In the genomic region with DNA sequence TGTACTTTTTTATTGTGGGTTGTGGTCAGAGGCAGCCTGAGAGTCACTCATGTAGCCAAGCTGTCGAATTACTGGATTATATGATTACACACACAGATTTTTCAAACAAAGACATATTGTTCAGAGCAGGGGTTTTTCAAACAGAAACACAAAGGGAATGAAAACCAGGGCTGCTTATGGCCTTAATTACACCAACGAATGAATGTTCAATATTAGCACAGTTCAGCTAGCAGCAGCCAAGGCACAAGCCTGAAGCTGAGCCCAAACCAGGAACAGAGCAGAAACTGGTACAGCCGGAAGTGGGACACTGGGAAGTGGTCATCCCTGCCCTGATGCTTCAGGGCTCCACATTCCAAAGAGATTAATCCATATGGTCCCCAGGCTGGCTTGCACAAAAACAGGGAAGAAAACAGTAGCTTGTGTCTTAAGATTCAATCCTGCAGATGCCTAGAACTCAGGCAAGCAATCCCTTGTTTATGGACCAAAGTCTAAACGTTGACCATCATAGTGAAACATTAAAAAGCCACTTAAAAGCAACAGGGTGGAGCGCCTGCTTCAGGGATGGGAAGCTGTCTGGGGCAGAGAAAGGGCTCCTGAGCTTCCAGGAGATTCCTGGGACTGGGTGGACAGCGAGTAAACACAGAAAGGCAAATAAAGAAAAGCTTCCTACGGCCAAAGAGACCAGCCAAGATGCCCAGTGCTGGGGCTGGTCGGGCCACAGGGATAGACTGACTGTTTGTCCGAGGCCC, we compare ENCODE assay signal across 7 mouse cellular contexts. TPM values are rescaled to one million over a fixed set of nuclear protein-coding genes. Genes with fewer than 3 reads are reported as not detected.
DNase-seq lines count a peak whose midpoint lies in the region; ATAC-seq and TF ChIP-seq lines count a peak whose summit lies in the region.

No protein-coding gene starts in this region.

- 3% methylated on average over 9 of the region's 9 CpGs for WGBS in embryonic facial prominence, embryonic 14.5 days
- 11% methylated on average over 9 of the region's 9 CpGs for WGBS in intestine, postnatal 0 days
- WGBS in midbrain, embryonic 11.5 days: 18% methylated on average over 9 of the region's 9 CpGs

- DNase-seq in right cerebral cortex, postnatal 25 days: peak; percentile 12
- no peak for DNase-seq in right cerebral cortex, postnatal 36 days (ENCODE audit: low spot score in 2 of 2)
- peak; percentile 46 for DNase-seq in embryonic facial prominence, embryonic 14.5 days (ENCODE audit: low spot score)
- DNase-seq in midbrain, embryonic 11.5 days (ENCODE audit: low spot score, missing footprints): no peak
- no peak for DNase-seq in thymus, postnatal 10 days (ENCODE audit: low spot score in 2 of 2)
- DNase-seq in adrenal gland, adult (ENCODE audit: inconsistent age in 2 of 2, low spot score in 1 of 2): no peak

- no peaks in the 10 kb centered on the region for H3K36me3 ChIP-seq in embryonic facial prominence, embryonic 14.5 days (ENCODE audit: control insufficient read depth, insufficient read depth, low read length)
- H3K36me3 ChIP-seq in intestine, postnatal 0 days (ENCODE audit: control insufficient read depth, insufficient read depth): no peaks in the 10 kb centered on the region
- H3K36me3 ChIP-seq in midbrain, embryonic 11.5 days (ENCODE audit: control insufficient read depth, insufficient read depth, low read length): no peaks in the 10 kb centered on the region

- H3K27ac ChIP-seq in embryonic facial prominence, embryonic 14.5 days (replicated peaks; ENCODE audit: low read depth, low read length): peak overlapping the region; percentile 87
- H3K27ac ChIP-seq in intestine, postnatal 0 days (ENCODE audit: low read depth, low read length): peak overlapping the region; percentile 35; the same call in 1 of the 2 replicates
- no peak overlapping the region for H3K27ac ChIP-seq in midbrain, embryonic 11.5 days (ENCODE audit: low read depth, low read length)

- peaks cover 11% of the 10 kb centered on the region for H3K4me1 ChIP-seq in embryonic facial prominence, embryonic 14.5 days (ENCODE audit: control insufficient read depth, insufficient read depth, low read length)
- H3K4me1 ChIP-seq in intestine, postnatal 0 days (replicated peaks; ENCODE audit: control insufficient read depth, insufficient read depth, low read length): peaks cover 10% of the 10 kb centered on the region
- H3K4me1 ChIP-seq in midbrain, embryonic 11.5 days (ENCODE audit: control insufficient read depth, insufficient read depth, low read length): peaks cover 12% of the 10 kb centered on the region

- ATAC-seq in embryonic facial prominence, embryonic 14.5 days (ENCODE audit: low read depth): no peak
- no peak for ATAC-seq in intestine, postnatal 0 days
- ATAC-seq in midbrain, embryonic 11.5 days (ENCODE audit: low FRiP score): no peak

- peak overlapping the region; percentile 80 for H3K4me3 ChIP-seq in embryonic facial prominence, embryonic 14.5 days (ENCODE audit: low read depth, low read length)
- peak overlapping the region; percentile 89 for H3K4me3 ChIP-seq in intestine, postnatal 0 days (ENCODE audit: low read depth, low read length)
- peak overlapping the region; percentile 65 for H3K4me3 ChIP-seq in midbrain, embryonic 11.5 days (ENCODE audit: low read depth, low read length)

- H3K9me3 ChIP-seq in embryonic facial prominence, embryonic 14.5 days (ENCODE audit: control insufficient read depth, low read length): no peaks in the 10 kb centered on the region
- H3K9me3 ChIP-seq in intestine, postnatal 0 days (ENCODE audit: control insufficient read depth): no peaks in the 10 kb centered on the region
- no peaks in the 10 kb centered on the region for H3K9me3 ChIP-seq in midbrain, embryonic 11.5 days (ENCODE audit: control insufficient read depth, low read length)

- H3K27me3 ChIP-seq in embryonic facial prominence, embryonic 14.5 days (replicated peaks; ENCODE audit: control insufficient read depth, insufficient read depth, low read length): no peaks in the 10 kb centered on the region
- H3K27me3 ChIP-seq in intestine, postnatal 0 days (replicated peaks; ENCODE audit: control insufficient read depth, insufficient read depth, low read length): no peaks in the 10 kb centered on the region
- no peaks in the 10 kb centered on the region for H3K27me3 ChIP-seq in midbrain, embryonic 11.5 days (ENCODE audit: control insufficient read depth, insufficient read depth, low read length)

- TF ChIP-seq CTCF in intestine, postnatal 0 days (IDR thresholded peaks at IDR 0.05; ENCODE audit: low read depth): no peak

- peak overlapping the region; percentile 82 for H3K9ac ChIP-seq in embryonic facial prominence, embryonic 14.5 days (ENCODE audit: low read depth, low read length)
- H3K9ac ChIP-seq in intestine, postnatal 0 days (ENCODE audit: low read depth, low read length): peak overlapping the region; percentile 85
- peak overlapping the region; percentile 64 for H3K9ac ChIP-seq in midbrain, embryonic 11.5 days (ENCODE audit: low read length)

- peak overlapping the region; percentile 64 for H3K4me2 ChIP-seq in embryonic facial prominence, embryonic 14.5 days (ENCODE audit: low read depth, low read length)
- peak overlapping the region; percentile 87 for H3K4me2 ChIP-seq in intestine, postnatal 0 days (replicated peaks; ENCODE audit: low read depth)
- H3K4me2 ChIP-seq in midbrain, embryonic 11.5 days: peak overlapping the region; percentile 85

RNA-seq across cellular contexts. Expression of a gene that starts 1.5 kb away (rescaled TPM):
- polyA plus RNA-seq in embryonic facial prominence, embryonic 14.5 days (2014; fragmentation: Nextera tagmentation; extraction: Ambion mirVana): 36.1 and 37.8 TPM in 2 replicates
- 28.2 and 30.4 TPM in 2 replicates for polyA plus RNA-seq in intestine, postnatal 0 days (2015; fragmentation: Nextera tagmentation; extraction: Ambion mirVana)
- 11.1 and 12.4 TPM in 2 replicates for polyA plus RNA-seq in midbrain, embryonic 11.5 days (2014; fragmentation: Nextera tagmentation; extraction: Ambion mirVana)

RNA-seq across cellular contexts. Expression of a gene that starts 39.0 kb away (rescaled TPM):
- 432 and 435 TPM in 2 replicates for polyA plus RNA-seq in embryonic facial prominence, embryonic 14.5 days (2014; fragmentation: Nextera tagmentation; extraction: Ambion mirVana)
- 180 and 188 TPM in 2 replicates for polyA plus RNA-seq in intestine, postnatal 0 days (2015; fragmentation: Nextera tagmentation; extraction: Ambion mirVana)
- 435 and 478 TPM in 2 replicates for polyA plus RNA-seq in midbrain, embryonic 11.5 days (2014; fragmentation: Nextera tagmentation; extraction: Ambion mirVana)

Comparison
In these comparisons a context has a peak if more than half of its experiments do, and no peak if none do; other contexts are left out.
1. DNase-seq: peak in right cerebral cortex, postnatal 25 days (single experiment) and embryonic facial prominence, embryonic 14.5 days (single experiment); none in right cerebral cortex, postnatal 36 days (0 of 2), midbrain, embryonic 11.5 days (single experiment), thymus, postnatal 10 days (0 of 2) and adrenal gland, adult (0 of 2).
2. Peak in every context shown above with its lines, with median percentiles within 50 percentile points of each other: H3K4me2 ChIP-seq, H3K4me3 ChIP-seq and H3K9ac ChIP-seq.